Mouse (Mus musculus): ENCODE data around the gene Esrrg.

DNA sequence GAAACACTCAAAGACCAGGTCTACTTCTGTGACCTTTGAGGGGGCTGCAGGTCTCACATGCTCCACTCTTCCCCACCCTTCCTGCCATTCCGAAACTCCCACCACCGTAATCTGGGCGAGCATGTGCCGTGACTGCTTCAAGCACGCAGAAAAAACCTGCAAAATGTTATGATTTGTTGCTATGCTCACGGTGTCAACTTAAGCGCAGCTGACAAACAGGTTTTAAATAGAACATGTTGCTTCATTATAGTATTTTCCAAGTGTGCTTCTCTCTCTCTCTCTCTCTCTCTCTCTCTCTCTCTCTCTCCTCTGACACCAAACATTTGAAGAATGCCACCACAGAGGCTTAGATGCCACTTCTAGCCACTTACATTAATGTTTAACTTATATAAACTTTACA is 330.1 kb downstream of the Esrrg start:
- TF ChIP-seq GATA1 (IDR thresholded peaks at IDR 0.05; ENCODE audit: low read length), result no peak
- TF ChIP-seq TAL1 (IDR thresholded peaks at IDR 0.05; ENCODE audit: low read length), result no peak
